Mouse (Mus musculus) liver, embryonic 11.5 days (tissue): ENCODE data around the gene Cd55b. TPM values are rescaled to one million over a fixed set of nuclear protein-coding genes. Genes with fewer than 3 reads are reported as not detected.
"Not testable (repeated sequence)": the region's sequence is repeated elsewhere in the genome, so short reads cannot be mapped to it uniquely, and the experiment has no call there.

ENCODE experiments used
- ATAC-seq: fragments of 200-750 bp; cut with Nextera tagmentation; replicated peaks from 2 replicates; pipeline ENCODE4 v1.8.0; 2017; ENCODE audit warnings: moderate number of reproducible peaks, mild to moderate bottlenecking, moderate TSS enrichment, moderate library complexity; ENCODE audit not compliant: low FRiP score
- DNase-seq: peaks from one replicate; pipeline ENCODE4 v3.0.0-alpha.2; 2017; ENCODE audit warnings: low spot score
- H3K27ac ChIP-seq: fragments of 300-500 bp; sonication (generic); 2 replicates; pipeline ENCODE4 v1.5.1; 2014; ENCODE audit warnings: mild to moderate bottlenecking, low read depth, low read length, control low read depth
- H3K27me3 ChIP-seq: fragments of 300-500 bp; sonication (generic); replicated peaks from 2 replicates; pipeline ENCODE4 v1.6.1; 2014; ENCODE audit warnings: low read length, mixed read lengths; ENCODE audit not compliant: control insufficient read depth, insufficient read depth
- H3K36me3 ChIP-seq: fragments of 300-500 bp; sonication (generic); 2 replicates; pipeline ENCODE4 v1.6.1; 2014; ENCODE audit warnings: mild to moderate bottlenecking, low read length, moderate library complexity, mixed read lengths; ENCODE audit not compliant: control insufficient read depth, insufficient read depth
- H3K4me1 ChIP-seq: fragments of 300-500 bp; sonication (generic); replicated peaks from 2 replicates; pipeline ENCODE4 v1.6.1; 2014; ENCODE audit warnings: low read length, mixed read lengths; ENCODE audit not compliant: control insufficient read depth, insufficient read depth
- H3K4me2 ChIP-seq: fragments of 300-500 bp; sonication (generic); 2 replicates; pipeline ENCODE4 v1.6.1; 2014; ENCODE audit warnings: mild to moderate bottlenecking, control low read depth, moderate library complexity
- H3K4me3 ChIP-seq: fragments of 300-500 bp; sonication (generic); 2 replicates; pipeline ENCODE4 v1.5.1; 2014; ENCODE audit warnings: low read depth, low read length, control low read depth
- H3K9ac ChIP-seq: fragments of 300-500 bp; sonication (generic); 2 replicates; pipeline ENCODE4 v1.6.1; 2014; ENCODE audit warnings: low read depth, low read length, control low read depth
- H3K9me3 ChIP-seq: fragments of 300-500 bp; sonication (generic); 2 replicates; pipeline ENCODE4 v1.6.1; 2016; ENCODE audit warnings: low read length, inconsistent platforms, mixed read lengths; ENCODE audit not compliant: control insufficient read depth
- WGBS: fragments of 180-500 bp; shearing (Covaris S2); extraction: QIAGEN DNeasy Blood & Tissue Kit; methylation state at CpG from one replicate; pipeline ENCODE4 v1.1.7; 2014; 5-methylcytosine and 5-hydroxymethylcytosine counted together
- polyA plus RNA-seq: library from polyadenylated mRNA; unstranded; fragments of >200 nt; fragmentation: Nextera tagmentation; extraction: Ambion mirVana; gene quantifications from 2 replicates; pipeline ENCODE4 v1.2.1, GENCODE M21; 2014

Gene Cd55b
- not detected in 2 replicates for polyA plus RNA-seq

DNA sequence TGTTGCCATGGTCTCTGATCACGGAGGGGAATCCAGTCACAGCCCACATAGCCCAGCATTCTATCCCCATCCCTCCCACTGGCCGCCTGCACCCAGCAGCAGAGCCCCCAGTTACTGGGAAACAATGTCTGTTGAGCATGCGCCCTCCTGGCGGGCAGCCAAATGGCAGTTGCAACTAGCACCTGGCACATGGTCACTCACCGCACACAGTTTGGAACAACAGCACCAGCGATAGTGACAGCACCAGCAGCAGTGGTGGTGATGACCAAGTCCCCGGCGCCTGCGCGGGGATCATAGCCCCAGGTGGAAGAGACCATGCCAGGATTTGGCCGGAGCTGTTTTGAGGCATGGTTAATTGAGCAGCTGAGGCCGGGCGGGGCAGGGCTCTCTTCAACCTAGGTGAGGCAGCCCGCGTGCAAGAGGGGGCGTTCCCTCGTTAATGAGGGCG is at the start of gene Cd55b:
Gene Cd55b, minus strand, starts transcription at position 346 of the 448 bp plus-strand sequence.
- H3K4me3 ChIP-seq = no peak within 1 kb of the TSS
- H3K36me3 ChIP-seq = no peaks in the 10 kb centered on the region
- DNase-seq = no peak
- no peak within 1 kb of the TSS for H3K9ac ChIP-seq
- H3K27ac ChIP-seq = no peak within 1 kb of the TSS
- H3K27me3 ChIP-seq = no peaks in the 10 kb centered on the region
- H3K4me1 ChIP-seq = no peaks in the 10 kb centered on the region
- 58% methylated on average over 18 of the region's 18 CpGs for WGBS
- no peaks in the 10 kb centered on the region for H3K9me3 ChIP-seq
- ATAC-seq = no peak; the same call in 1 of the 2 replicates
- no peak within 1 kb of the TSS for H3K4me2 ChIP-seq

GRCm38 (mm10) chr1:130470074-130470473 is 47.3 kb upstream of the Cd55b start:
- no peaks in the 10 kb centered on the region for H3K27me3 ChIP-seq
- H3K36me3 ChIP-seq = no peaks in the 10 kb centered on the region
- H3K27ac ChIP-seq = no peak overlapping the region
- H3K4me2 ChIP-seq = no peak overlapping the region
- no peaks in the 10 kb centered on the region for H3K4me1 ChIP-seq
- H3K9ac ChIP-seq = no peak overlapping the region
- 79% methylated on average over 4 of the region's 4 CpGs for WGBS
- H3K9me3 ChIP-seq = no peaks in the 10 kb centered on the region
- ATAC-seq (no peak), DNase-seq (no peak)
- H3K4me3 ChIP-seq = no peak overlapping the region

DNA sequence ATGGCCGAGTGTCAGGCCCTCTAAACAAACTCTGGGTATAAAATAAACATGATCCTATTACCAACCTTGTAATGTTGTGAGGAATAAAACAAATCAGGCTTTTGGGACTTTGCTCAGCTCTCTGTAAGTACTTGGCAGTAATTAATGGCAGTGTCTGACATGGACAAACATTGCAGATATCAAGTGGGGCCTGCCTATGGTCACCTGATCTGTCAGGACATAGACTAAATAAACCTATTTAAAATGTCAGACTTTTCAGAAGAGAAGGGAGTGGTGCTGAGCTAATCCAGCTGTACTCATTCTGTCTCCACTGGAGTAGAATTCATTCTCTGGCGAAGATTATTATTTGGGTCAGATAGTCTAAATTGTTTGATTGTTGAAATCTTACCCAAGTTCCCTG is 44.6 kb upstream of the Cd55b start:
- WGBS = 51% methylated on average over 2 of the region's 2 CpGs
- Histone ChIP-seq H3K4me2 (no peak overlapping the region), H3K4me3 (no peak overlapping the region), H3K27ac (no peak overlapping the region), H3K9me3 (no peaks in the 10 kb centered on the region), H3K36me3 (no peaks in the 10 kb centered on the region), H3K4me1 (peaks cover 7% of the 10 kb centered on the region; the same call in 1 of the 2 replicates), H3K27me3 (no peaks in the 10 kb centered on the region), H3K9ac (no peak overlapping the region)
- ATAC-seq = no peak
- no peak for DNase-seq

- no peak overlapping the region for H3K4me2 ChIP-seq
- H3K4me3 ChIP-seq = no peak overlapping the region
- ATAC-seq (no peak), DNase-seq (no peak)
- no peaks in the 10 kb centered on the region for H3K9me3 ChIP-seq
- H3K27me3 ChIP-seq = no peaks in the 10 kb centered on the region
- H3K9ac ChIP-seq = no peak overlapping the region
- H3K4me1 ChIP-seq = peaks cover 7% of the 10 kb centered on the region; the same call in 1 of the 2 replicates
- no peak overlapping the region for H3K27ac ChIP-seq
- no peaks in the 10 kb centered on the region for H3K36me3 ChIP-seq
Measured at GRCm38 (mm10) chr1:130464173-130464572, 41.4 kb upstream of the Cd55b start.

DNA sequence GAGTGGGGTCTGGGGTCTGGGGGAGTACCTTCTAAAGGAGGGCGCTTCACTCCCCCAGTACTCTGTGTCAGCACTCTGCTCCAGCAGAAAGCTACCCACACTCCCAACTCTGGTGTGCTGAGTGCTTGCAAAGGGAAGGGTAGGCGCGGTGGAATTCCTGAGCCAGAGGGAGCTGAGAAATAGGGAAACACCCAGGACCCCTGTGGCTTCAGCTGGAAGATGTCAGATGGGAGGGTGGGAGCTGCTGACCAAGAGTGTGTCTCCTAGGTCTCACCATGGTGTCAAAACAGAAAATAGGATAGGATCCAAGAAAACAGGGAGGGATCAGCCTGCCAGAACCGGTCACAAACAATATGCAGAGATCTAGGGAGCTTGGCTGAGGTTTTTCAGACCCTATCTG is 40.1 kb upstream of the Cd55b start:
- no peak overlapping the region for H3K27ac ChIP-seq
- H3K9ac ChIP-seq = peak overlapping the region; percentile 82
- ATAC-seq (0 out of 2 replicates have a peak, but pooled peaks have one; percentile 10), DNase-seq (no peak)
- H3K9me3 ChIP-seq = no peaks in the 10 kb centered on the region
- 10% methylated on average over 4 of the region's 4 CpGs for WGBS
- peaks cover 7% of the 10 kb centered on the region; the same call in 1 of the 2 replicates for H3K4me1 ChIP-seq
- H3K27me3 ChIP-seq = no peaks in the 10 kb centered on the region
- peak overlapping the region; percentile 88 for H3K4me2 ChIP-seq
- peak overlapping the region; percentile 75 for H3K4me3 ChIP-seq
- no peaks in the 10 kb centered on the region for H3K36me3 ChIP-seq

DNA sequence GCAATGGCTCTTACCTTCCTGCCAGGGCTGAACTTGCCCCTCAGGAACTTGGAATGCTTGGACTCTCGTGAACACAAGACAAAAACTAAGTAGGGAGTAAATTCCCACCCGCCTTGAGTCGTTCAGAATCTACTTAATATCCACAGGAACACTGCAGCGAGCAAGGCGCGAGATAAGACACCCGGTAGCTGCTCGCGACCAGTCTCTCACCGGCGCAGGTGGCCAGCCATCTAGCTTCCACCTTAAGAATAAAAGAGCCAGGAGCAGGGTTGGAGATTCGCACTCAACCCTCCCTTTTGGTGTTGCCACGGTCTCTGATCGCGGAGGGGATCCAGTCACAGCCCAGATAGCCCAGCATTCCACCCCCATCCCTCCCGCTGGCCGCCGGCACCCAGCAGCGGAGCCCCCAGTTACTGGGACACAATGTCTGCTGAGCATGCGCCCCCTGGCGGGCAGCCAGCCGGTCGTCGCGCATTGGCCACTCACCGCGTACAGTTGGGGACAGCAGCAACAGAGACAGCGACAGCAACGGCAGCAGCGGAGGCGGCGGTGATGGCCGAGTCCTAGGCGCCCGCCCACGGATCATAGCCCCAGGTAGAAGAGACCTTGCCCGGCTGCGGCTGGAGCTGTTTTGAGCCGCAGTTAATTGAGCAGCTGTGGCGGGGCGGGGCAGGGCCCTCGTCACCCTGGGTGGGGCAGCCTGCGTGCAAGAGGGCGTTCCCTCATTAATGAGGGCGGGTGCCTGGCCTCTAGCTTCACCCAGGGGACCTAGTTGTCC is 39.5 kb upstream of the Cd55b start, which contains the start of gene Cd55:
Gene Cd55, minus strand, starts transcription at position 661 of the 778 bp plus-strand sequence.
- WGBS = under 1% methylated on average over 45 of the region's 45 CpGs
- H3K27ac ChIP-seq = peak within 1 kb of the TSS; percentile 77

GRCm38 (mm10) chr1:130455111-130455510 is 32.3 kb upstream of the Cd55b start:
- Histone ChIP-seq H3K4me2 (no peak overlapping the region), H3K9me3 (no peaks in the 10 kb centered on the region), H3K27ac (no peak overlapping the region), H3K36me3 (no peaks in the 10 kb centered on the region; the same call in 1 of the 2 replicates), H3K9ac (no peak overlapping the region), H3K4me3 (no peak overlapping the region), H3K4me1 (no peaks in the 10 kb centered on the region), H3K27me3 (no peaks in the 10 kb centered on the region)
- DNase-seq (no peak), ATAC-seq (no peak)
- 85% methylated on average over 2 of the region's 2 CpGs for WGBS

More for the DNA sequence above, 39.5 kb upstream of the Cd55b start, which contains the start of gene Cd55:
- peak within 1 kb of the TSS; percentile 88 for H3K4me2 ChIP-seq
- no peaks in the 10 kb centered on the region for H3K9me3 ChIP-seq
- H3K27me3 ChIP-seq = no peaks in the 10 kb centered on the region
- no peaks in the 10 kb centered on the region for H3K36me3 ChIP-seq
- peaks cover 7% of the 10 kb centered on the region; the same call in 1 of the 2 replicates for H3K4me1 ChIP-seq
- ATAC-seq (peak; percentile 95), DNase-seq (peak; percentile 92)
- H3K9ac ChIP-seq = peak within 1 kb of the TSS; percentile 82
- H3K4me3 ChIP-seq = peak within 1 kb of the TSS; percentile 75

DNA sequence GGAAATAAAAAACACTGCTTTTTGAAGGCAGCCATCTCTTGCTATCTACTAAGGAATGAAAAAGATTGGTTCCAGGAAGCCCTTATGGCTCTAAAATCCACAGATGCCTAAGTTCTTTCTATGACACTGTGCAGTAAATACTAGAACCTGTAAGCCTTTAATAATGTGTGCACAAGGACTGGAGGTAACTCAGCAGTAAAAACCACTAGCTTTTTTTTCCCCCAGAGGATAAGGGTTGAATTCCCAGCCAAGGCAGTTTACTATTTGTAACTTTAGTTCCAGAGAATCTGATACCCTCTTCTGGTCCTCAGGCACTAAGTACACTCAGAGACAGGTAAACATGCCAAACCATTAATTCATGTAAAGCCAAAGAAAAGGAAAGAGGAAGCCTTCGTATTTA is 20.1 kb upstream of the Cd55b start:
- WGBS = 68% methylated on average over 1 of the region's 1 CpGs
- not testable (repeated sequence) for H3K9ac ChIP-seq, H3K4me1 ChIP-seq, H3K27me3 ChIP-seq, ATAC-seq, H3K9me3 ChIP-seq, H3K36me3 ChIP-seq, H3K4me2 ChIP-seq, H3K27ac ChIP-seq, H3K4me3 ChIP-seq, DNase-seq

DNA sequence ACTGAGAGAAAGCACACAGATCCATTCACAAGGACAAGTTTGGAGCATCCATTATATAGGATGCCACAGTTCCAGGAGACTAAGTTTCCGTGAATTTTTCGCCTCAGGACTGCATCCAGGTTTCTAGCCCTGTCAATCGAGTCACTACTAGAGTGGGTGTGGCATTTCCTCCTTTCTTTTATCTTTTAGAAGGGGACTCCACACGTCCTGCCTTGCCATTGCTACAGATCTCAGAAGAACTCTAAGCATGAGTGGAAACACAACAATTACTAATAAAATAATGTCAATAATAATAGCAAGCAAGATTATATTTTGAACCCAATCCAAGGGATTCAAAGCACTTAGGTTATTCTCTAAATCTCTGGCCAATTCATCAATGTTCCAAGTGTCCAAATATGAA is 8.1 kb upstream of the Cd55b start:
- DNase-seq = no peak
- H3K4me3 ChIP-seq = no peak overlapping the region
- no peaks in the 10 kb centered on the region for H3K27me3 ChIP-seq
- H3K4me2 ChIP-seq = no peak overlapping the region
- H3K4me1 ChIP-seq = no peaks in the 10 kb centered on the region; the same call in 1 of the 2 replicates
- no peak overlapping the region for H3K27ac ChIP-seq
- H3K9ac ChIP-seq = no peak overlapping the region
- no peaks in the 10 kb centered on the region for H3K36me3 ChIP-seq
- no peak for ATAC-seq
- 64% methylated on average over 4 of the region's 4 CpGs for WGBS
- no peaks in the 10 kb centered on the region for H3K9me3 ChIP-seq
